Mouse (Mus musculus) G1E (cell line): ENCODE data around the gene Rpl41. TPM values are rescaled to one million over a fixed set of nuclear protein-coding genes. Genes with fewer than 3 reads are reported as not detected.

ENCODE experiments used
- ATAC-seq: 2 replicates; pipeline ENCODE4 v1.8.0; 2016; ENCODE audit warnings: mild to moderate bottlenecking; ENCODE audit not compliant: insufficient number of reproducible peaks, poor library complexity, low FRiP score, severe bottlenecking; ENCODE audit errors: extremely low read depth
- DNase-seq: peaks from one replicate; pipeline ENCODE4 v3.0.0; 2012; ENCODE audit warnings: low spot score
- H3K27me3 ChIP-seq: 2 replicates; pipeline ENCODE4 v1.6.1; 2012; ENCODE audit warnings: mild to moderate bottlenecking, low read length, inconsistent platforms; ENCODE audit not compliant: insufficient read depth
- H3K36me3 ChIP-seq: replicated peaks from 2 replicates; pipeline ENCODE3; 2012; ENCODE audit warnings: mild to moderate bottlenecking, inconsistent platforms
- H3K4me1 ChIP-seq: 2 replicates; pipeline ENCODE4 v1.6.1; 2012; ENCODE audit warnings: low read depth, low read length, inconsistent platforms, mixed read lengths; ENCODE audit not compliant: insufficient read depth
- H3K4me3 ChIP-seq: 2 replicates; pipeline ENCODE4 v1.5.1; 2012; ENCODE audit warnings: low read depth, mild to moderate bottlenecking, inconsistent platforms, low read length, moderate library complexity, mixed read lengths
- H3K9me3 ChIP-seq: replicated peaks from 2 replicates; pipeline ENCODE4 v1.6.1; 2012; ENCODE audit warnings: inconsistent platforms
- CTCF ChIP-seq: IDR thresholded peaks from 2 replicates; pipeline ENCODE4 v1.5.1; 2012; ENCODE audit warnings: low read depth, low read length, inconsistent platforms, mixed read lengths
- GATA1 ChIP-seq: IDR thresholded peaks from 2 replicates; pipeline ENCODE4 v1.6.1; 2012; ENCODE audit warnings: borderline replicate concordance, low read length, inconsistent platforms, mixed read lengths
- GATA2 ChIP-seq: IDR thresholded peaks from 2 replicates; pipeline ENCODE4 v1.6.1; 2012; ENCODE audit warnings: low read depth, low read length, inconsistent platforms, borderline replicate concordance
- POLR2AphosphoS5 ChIP-seq: IDR thresholded peaks from 2 replicates; pipeline ENCODE4 v1.6.1; 2012; ENCODE audit warnings: low read depth, low read length, inconsistent platforms; ENCODE audit not compliant: insufficient replicate concordance
- TAL1 ChIP-seq: conservative IDR thresholded peaks from 2 replicates; pipeline ENCODE4 v1.6.1; 2012; ENCODE audit warnings: low read depth, low read length, inconsistent platforms, mixed read lengths
- polyA plus RNA-seq: library from polyadenylated mRNA; stranded (reverse); fragments of >175 nt; gene quantifications from 2 replicates; pipeline ENCODE4 v1.2.3, GENCODE M21; 2012
- total RNA-seq, 2 experiments: library from RNA; stranded (forward) in 1 of 2; stranded (reverse) in 1 of 2; fragments of 200-1000 nt in 1 of 2; fragments of >200 nt in 1 of 2; fragmentation: Nextera tagmentation in 1 of 2; gene quantifications; 2 replicates each; pipeline ENCODE4 v1.2.3; 2014 to 2017

The Rpl41 gene
- total RNA-seq (2014; fragmentation: Nextera tagmentation) (2,429 and 2,736 TPM in 2 replicates), total RNA-seq (2017) (5,596 and 6,924 TPM in 2 replicates), polyA plus RNA-seq (10,155 and 11,415 TPM in 2 replicates)

- TF ChIP-seq POLR2AphosphoS5 = peak; percentile 97
- no peak for TF ChIP-seq TAL1
- no peak for TF ChIP-seq CTCF
- no peak for TF ChIP-seq GATA1
- no peak for TF ChIP-seq GATA2
- H3K4me3 ChIP-seq = peak within 1 kb of the TSS; percentile 82
- peak; percentile 77 for DNase-seq
- H3K27me3 ChIP-seq = no peaks in the 10 kb centered on the region
- H3K9me3 ChIP-seq = no peaks in the 10 kb centered on the region
- peaks cover 27% of the 10 kb centered on the region for H3K36me3 ChIP-seq
- peak; percentile 78 for ATAC-seq
- peaks cover 39% of the 10 kb centered on the region for H3K4me1 ChIP-seq
These were observed at the start of gene Rpl41 for GRCm38 (mm10) chr10:128548947-128549681. Gene Rpl41 (minus strand): TSS chr10:128549305.

- TF ChIP-seq GATA1 = no peak
- no peak for TF ChIP-seq GATA2
- no peak for TF ChIP-seq POLR2AphosphoS5
- TF ChIP-seq CTCF = no peak
- TF ChIP-seq TAL1 = no peak
- no peak for ATAC-seq
- Histone ChIP-seq H3K4me1 (peaks cover 8% of the 10 kb centered on the region), H3K4me3 (no peak overlapping the region), H3K9me3 (no peaks in the 10 kb centered on the region), H3K36me3 (no peaks in the 10 kb centered on the region), H3K27me3 (peaks cover 35% of the 10 kb centered on the region)
- DNase-seq = no peak
These were observed 49.4 kb upstream of the Rpl41 start for GRCm38 (mm10) chr10:128598476-128598875.

GRCm38 (mm10) chr10:128592797-128593196, 43.7 kb upstream of the Rpl41 start:
- Histone ChIP-seq H3K4me1 (peaks cover 40% of the 10 kb centered on the region), H3K27me3 (peaks cover 80% of the 10 kb centered on the region), H3K9me3 (no peaks in the 10 kb centered on the region), H3K4me3 (no peak overlapping the region), H3K36me3 (no peaks in the 10 kb centered on the region)
- no peak for ATAC-seq
- TF ChIP-seq GATA1 (no peak), CTCF (no peak), POLR2AphosphoS5 (no peak), TAL1 (no peak), GATA2 (no peak)
- DNase-seq = no peak

- no peak overlapping the region for H3K4me3 ChIP-seq
- H3K36me3 ChIP-seq = no peaks in the 10 kb centered on the region
- no peak for DNase-seq
- H3K9me3 ChIP-seq = no peaks in the 10 kb centered on the region
- no peak for ATAC-seq
- peaks cover 44% of the 10 kb centered on the region for H3K4me1 ChIP-seq
- H3K27me3 ChIP-seq = peaks cover 91% of the 10 kb centered on the region
- TF ChIP-seq CTCF (no peak), GATA1 (no peak), POLR2AphosphoS5 (no peak), GATA2 (no peak), TAL1 (no peak)
These were observed 42.3 kb upstream of the Rpl41 start for GRCm38 (mm10) chr10:128591436-128591835.

- Histone ChIP-seq H3K36me3 (no peaks in the 10 kb centered on the region), H3K27me3 (peaks cover 95% of the 10 kb centered on the region), H3K4me1 (peaks cover 40% of the 10 kb centered on the region), H3K4me3 (peak overlapping the region; percentile 74), H3K9me3 (no peaks in the 10 kb centered on the region)
- DNase-seq = peak; percentile 59
- peak; percentile 76 for TF ChIP-seq CTCF
- no peak for TF ChIP-seq GATA2
- no peak for TF ChIP-seq POLR2AphosphoS5
- no peak for ATAC-seq
These were observed 41.1 kb upstream of the Rpl41 start for GRCm38 (mm10) chr10:128590193-128590690.

- DNase-seq (peak; percentile 57), ATAC-seq (peak; percentile 34; the same call in 1 of the 2 replicates)
- peaks cover 40% of the 10 kb centered on the region for H3K4me1 ChIP-seq
- H3K4me3 ChIP-seq = peak within 1 kb of the TSS; percentile 74
- H3K9me3 ChIP-seq = no peaks in the 10 kb centered on the region
- no peak for TF ChIP-seq GATA2
- TF ChIP-seq TAL1 = no peak
- no peak for TF ChIP-seq GATA1
- TF ChIP-seq POLR2AphosphoS5 = no peak
- no peak for TF ChIP-seq CTCF
- H3K27me3 ChIP-seq = peaks cover 94% of the 10 kb centered on the region
- no peaks in the 10 kb centered on the region for H3K36me3 ChIP-seq
These were observed 40.5 kb upstream of the Rpl41 start, which contains the start of gene Erbb3 for GRCm38 (mm10) chr10:128589464-128590192. Gene Erbb3 (minus strand): TSS chr10:128589652.
